Mouse (Mus musculus): ENCODE results near the gene Dgkh.
"Not testable (repeated sequence)": the region's sequence is repeated elsewhere in the genome, so short reads cannot be mapped to it uniquely, and the experiment has no call there.

The Dgkh gene

DNA sequence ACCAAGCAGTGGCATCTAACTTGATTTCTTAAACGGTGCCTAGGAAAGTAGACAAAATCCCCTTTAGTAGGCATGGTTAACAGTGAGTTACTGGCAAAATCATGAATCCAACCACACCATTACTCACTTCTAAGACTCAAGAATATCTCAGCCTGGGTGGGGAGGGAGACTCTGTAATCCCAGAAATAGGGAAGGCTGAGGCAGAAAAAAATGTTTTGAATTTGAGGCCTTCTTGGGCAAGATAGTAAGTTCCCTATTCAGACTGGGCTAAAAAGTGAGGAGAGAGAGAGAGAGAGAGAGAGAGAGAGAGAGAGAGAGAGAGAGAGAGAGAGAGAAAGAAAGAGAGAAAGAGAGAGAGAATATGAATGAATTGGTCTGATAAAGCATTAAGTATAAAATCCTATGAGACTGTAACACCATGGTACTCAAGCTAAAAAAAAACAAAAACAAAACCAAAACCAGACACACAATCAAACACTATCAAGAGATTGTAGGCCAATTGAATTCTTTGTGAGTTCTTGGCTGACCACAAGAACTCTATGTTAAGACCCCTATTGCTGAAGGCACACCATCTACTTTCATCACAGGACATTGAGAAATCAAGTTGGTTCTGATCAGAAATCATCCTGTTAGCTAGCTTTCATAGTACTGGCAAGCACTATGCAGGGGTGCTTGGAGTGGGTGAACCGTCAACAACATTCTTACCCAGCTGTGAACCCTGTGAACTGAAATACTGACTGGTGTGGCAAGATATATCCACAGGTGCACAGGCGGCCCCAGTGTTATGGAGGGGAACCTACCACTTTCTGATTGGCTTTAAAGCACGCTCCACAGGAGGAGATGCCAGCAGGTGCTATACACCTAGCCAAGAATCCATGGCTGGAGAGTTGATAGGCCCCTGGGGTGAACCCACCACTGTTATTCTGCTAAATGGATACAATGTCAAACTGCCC is 101.4 kb downstream of the Dgkh start:
- in situ Hi-C loops (cut with MseI, MboI), result no loop called here

DNA sequence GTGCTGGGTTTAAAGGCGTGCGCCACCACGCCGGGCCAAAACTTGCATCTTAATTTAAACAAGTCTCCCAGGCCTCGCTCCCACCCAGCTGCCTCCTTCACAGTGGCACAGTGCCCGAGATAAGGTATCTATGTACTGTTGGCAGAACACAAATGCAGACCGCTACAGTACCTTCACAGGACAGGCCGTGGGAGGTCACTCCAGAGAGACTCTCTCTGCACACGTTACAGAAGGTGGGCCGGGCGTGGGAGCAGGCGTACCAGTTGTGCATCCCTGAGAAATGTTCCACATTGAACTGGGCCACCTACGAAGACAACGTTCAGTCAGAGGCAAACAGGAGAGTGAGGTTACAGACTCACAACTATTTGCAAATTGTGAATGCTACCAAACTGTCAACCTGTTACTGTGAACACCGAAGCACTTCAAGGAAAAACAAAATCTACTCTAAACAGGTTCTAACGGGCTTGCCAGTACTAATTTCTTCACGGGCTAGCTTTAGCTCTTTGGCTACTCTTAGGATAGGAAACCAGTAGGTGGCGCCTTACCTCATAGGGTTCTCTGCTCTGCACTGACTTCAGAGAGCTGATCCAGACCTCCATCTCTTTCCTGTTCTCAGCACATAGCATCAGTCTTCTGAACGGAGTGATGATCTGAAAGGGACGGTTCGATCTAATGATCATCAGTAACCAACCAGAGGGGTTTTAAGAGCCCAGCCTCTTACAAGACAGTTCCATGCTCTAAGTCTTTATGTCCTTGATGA is 104.9 kb downstream of the Dgkh start:
- in situ Hi-C loops (cut with MseI, MboI), result no loop called here

DNA sequence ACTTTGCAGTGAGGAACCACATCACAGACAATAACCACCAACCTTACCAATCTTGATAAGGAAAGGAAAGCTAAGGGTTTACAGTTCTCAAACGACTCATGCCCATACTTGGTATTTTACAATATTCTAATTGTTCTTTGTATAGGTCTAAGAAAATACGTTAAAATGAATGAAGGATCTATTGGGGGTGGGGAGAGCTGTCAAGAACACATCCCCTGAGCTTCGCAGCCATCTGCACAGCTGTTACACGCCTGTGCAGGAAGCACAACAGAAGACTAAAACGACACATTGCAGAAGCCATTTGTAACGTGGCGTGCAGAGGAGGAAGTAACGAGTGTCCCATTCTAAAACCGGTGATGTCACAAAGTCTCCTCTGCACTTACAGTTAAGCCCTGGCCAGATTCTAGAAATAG is 113.7 kb downstream of the Dgkh start:
- in situ Hi-C loops (cut with MseI, MboI), result no loop called here

DNA sequence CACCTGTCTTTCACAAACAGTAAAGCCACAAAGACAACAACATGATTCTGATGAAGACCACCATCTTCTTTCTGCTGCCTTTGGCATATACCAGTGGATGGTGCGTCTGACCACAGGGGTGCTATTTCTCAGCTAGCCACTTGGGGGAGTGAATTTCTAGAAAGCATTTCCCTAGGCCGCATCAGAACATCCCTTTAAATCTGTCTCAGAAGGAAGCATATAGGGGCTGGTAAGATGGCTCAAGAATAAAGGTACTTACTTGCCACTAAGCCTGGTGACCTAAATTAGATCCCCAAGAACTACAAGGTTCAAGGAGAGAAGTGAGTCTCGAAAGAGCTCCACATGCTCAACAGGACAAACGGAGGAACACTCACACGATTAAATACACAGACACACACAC is 119.0 kb downstream of the Dgkh start:
- in situ Hi-C loops (cut with MseI, MboI), result no loop called here

DNA sequence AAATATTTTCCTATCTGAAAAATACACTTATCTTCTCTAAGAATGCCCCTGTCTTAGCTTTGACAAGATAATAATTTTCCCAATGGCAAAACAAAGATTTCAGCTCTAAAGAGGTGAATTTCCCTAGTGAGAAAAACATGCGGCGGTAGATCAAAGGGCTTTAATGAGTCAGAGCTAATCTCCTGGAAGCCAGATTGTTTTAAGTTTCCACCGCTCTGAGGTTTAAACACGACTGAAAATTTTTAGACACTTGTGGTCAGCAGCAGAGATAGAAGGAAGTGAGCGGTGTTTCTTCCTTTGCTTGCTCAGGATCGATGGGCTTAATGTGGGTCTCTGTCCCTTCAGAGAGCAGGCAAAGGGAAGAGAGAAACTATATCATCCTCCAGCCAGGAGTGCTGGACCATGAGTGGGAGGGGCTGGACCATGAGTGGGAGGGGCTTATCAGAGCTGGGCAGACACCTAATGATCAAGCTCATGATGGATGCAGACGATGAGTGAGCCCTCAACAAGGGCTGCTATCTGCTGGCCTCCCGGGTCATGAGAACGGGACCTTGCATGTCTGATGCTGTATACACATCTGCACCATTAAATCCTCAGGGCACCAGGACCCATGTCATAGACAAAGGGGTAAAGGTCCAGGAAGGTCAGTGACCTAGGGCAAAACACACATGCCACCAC is 120.3 kb downstream of the Dgkh start:
- in situ Hi-C loops (cut with MseI, MboI), result no loop called here

DNA sequence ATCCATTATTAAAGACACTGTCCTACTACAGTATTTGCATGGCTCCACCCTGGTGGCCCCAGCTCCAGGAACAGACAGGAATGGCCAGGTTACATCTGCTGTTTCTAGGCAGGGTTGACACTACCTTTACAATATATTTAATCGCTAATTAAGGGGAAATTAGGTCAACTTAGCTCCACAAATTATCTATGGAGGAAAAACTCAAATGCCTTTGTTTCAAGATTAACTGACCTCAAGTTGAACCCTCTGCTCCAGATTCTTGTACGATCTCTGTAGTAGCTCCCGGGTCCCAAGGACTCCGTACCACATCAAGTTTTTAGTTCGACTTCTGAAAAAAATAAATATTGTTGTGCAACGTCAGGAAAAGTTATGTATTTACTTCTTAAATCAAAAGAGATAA is 137.7 kb downstream of the Dgkh start:
- in situ Hi-C loops (cut with MseI, MboI), result no loop called here

DNA sequence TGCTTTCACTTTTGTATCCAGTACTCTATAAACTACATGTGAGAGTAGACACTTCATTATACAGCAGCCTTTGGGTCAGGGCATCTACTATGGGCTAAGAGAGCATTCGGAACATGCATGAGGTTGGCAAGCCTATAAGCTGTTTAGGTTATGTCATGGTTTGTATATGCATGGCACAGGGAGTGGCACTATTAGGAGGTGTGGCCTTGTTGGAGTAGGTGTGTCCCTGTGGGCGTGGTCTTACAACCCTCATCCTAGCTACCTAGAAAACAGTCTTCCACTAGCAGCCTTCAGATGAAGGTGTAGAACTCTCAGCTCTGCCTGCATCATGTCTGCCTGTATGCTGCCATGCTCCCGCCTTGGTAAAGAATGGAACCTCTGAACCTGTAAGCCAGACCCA is 139.6 kb downstream of the Dgkh start:
- in situ Hi-C loops (cut with MseI, MboI), result no loop called here

DNA sequence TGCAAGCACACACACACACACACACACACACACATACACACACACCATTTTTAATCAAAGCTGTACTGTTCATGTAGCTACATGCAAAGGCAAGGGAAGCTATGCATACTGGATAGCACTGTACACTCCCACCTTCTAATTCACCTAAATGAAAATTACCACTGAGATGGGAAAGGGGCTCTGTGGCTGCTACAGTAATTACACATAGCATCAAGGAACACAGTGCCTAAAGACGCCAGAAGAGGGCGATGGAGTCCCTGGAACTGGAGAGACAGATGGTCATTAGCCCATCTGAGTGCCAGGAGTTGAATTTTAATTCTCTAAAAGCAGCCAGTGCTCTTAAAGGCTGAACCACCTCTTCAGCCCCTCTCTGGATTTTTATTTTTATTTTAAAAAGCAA is 142.2 kb downstream of the Dgkh start:
- in situ Hi-C loops (cut with MseI, MboI), result no loop called here

DNA sequence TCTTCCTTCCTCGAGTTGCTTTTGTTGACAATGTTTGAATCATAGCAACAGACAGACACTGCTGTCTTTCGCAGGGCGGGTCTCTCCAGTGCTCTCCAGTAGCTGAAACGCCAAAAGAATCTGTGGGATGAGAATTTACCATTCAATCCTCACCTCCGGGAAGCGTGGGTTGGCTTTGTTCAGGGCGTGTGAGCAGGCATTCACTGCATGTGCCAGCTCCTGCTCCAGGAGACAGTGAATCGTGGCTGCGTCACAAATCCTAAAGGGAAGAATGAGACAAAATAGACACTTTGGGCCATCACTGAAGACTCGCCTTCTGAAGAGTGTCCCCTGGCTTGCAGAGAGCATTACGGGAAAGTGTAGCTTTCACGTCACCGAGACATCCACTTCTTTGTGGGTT is 148.4 kb downstream of the Dgkh start:
- in situ Hi-C loops (cut with MseI, MboI), result no loop called here

DNA sequence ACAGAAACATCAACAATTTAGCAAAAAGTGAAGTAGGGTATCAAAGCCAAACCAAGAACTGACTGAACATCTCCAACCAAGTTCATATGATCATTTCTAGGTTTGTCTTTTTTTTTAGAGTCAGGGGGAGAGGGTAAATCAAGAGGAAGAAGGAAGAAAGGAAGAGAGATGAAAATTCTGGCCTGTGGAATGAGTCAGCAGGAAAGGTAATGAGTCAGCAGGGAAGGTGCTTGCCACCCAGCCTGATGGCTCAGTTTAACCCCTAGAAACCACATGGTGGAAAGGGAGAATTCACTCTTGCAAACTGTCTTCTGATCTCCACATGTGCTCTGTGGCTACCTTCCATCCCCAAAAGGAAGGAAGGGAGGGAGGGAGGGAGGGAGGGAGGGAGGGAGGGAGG is 149.4 kb downstream of the Dgkh start:
- in situ Hi-C loops (cut with MseI, MboI), result no loop called here

DNA sequence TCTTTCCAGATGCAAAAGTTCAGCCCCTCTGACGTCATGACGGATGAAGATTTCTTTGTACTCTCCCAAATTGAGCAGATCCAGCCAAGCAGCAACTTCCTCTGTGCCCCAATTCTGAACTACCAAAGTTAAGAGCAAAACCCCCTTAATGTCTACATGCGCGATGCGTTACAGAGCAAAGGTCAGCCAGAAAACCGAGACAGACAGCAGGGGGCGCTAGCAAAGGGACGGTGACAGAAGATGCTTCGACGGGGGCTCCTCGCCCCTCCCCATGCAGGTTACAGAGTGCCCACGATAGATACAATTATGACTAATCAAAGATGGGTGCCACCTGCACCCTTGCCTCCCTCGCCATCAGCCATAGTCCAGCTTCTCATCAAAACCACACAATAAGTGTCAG is 156.7 kb downstream of the Dgkh start:
- in situ Hi-C loops (cut with MseI, MboI), result no loop called here

DNA sequence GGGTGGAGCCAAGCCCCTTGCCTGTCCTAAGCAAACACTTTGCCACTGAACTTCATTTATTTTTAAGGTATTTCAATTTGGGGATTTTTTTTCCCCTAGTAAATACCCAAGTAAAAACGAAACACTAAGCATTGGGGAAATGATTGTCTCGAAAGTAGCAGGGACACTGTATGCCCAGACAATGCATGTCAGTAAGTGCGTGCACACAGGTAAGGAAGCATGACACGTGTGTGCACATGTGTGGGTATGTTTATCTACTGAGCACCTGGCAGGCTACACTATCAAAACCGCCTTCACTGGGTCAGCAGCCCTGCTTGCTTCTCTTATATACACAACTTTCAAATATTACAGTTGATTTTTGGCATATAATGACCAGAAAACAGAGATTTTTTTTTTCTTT is 164.2 kb downstream of the Dgkh start:
- in situ Hi-C loops (cut with MseI, MboI), result no loop called here

DNA sequence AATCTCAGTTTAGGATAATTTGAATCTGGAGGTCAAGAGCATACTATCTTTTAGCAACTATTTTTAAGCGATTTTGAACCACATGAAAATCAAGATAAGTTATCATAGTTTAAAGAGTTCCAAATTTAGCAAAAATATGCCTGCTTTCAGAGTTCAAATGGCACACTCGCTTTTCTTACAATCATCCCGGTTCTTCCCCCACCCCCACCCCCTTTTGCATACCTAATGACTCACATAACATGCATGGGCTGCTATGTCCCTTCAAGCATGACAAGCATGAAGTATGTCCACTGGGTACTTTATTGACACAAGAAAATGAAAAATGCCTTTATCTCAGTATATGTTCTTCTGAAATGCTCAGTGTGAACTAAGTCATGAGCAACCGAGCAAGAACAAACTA is 166.1 kb downstream of the Dgkh start:
- in situ Hi-C loops (cut with MseI, MboI), result no loop called here

DNA sequence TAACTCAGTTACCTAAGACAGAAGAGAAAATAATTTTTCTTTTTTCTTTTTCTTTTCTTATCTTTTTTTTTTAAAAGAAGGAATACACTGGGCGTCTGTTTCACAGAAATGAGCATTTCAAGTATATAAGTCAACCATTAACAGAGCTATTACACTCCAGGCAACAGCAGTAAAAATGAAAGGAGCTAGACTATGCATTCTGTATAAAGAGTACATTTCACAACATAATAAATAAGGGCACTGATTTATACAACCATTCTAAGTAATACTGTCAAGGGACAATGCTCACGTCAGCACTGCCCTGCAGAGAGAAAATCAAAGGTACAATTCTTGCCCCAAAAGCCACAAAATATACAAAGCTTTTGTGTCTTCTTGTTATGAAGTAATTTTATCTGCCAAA is 168.3 kb downstream of the Dgkh start:
- in situ Hi-C loops (cut with MseI, MboI), result no loop called here

DNA sequence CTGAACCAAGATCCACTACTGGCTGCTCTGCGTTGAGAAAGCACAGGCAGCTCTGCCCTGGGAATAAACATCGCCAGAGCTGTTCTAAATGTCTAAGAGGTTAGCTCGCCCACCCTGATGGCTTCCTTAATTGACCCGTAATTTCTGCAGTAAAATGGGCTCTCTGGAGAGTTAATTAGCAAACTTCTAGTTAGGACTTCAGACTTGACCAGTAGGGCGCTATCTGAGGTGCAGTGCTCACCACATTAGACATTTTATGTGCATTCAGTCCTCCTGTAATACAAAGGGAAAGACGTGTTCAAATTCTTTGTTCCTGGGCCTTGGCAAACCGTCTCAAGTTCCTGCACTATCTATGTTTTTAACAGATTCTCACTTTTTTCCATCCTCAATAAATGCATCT is 169.4 kb downstream of the Dgkh start:
- in situ Hi-C loops (cut with MseI, MboI), result no loop called here

DNA sequence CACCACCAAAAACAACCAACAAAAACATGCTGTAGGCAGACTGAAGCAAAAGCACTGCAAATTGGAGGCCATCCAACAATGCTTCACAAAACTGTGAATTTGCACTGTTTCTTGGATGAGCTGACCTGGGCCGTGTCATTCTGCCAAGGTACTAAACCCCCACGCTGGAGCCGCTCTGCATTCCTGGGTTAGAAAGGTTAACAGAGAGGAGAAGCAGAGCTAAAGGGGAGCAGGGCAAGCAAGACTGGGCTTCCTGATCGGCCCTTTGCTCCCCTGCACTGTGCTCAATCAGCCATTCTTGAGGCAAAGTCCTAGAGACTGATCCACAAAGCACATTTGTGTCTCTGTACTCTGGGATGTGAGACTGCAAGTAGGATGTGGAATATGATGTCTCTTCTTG is 170.5 kb downstream of the Dgkh start:
- in situ Hi-C loops (cut with MseI, MboI), result no loop called here

DNA sequence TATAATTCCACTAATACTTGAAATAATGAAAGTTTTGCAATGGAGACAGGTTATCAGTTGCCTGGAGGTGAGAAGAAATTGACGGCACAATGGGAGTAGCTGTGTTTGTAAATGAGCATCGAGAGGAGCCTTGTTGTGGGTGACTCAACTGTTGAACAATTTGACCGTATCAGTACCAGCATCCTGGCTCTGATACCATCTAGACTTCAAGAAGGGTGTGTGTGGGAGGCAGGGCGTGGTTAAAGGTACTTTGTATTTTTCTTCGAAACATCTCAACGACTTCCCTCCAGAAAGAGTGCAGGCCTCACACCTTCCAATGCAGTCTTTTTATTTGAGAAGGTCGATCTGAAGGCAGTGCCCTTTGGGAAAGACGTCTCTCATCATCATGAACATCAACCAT is 173.5 kb downstream of the Dgkh start:
- in situ Hi-C loops (cut with MseI, MboI), result no loop called here

DNA sequence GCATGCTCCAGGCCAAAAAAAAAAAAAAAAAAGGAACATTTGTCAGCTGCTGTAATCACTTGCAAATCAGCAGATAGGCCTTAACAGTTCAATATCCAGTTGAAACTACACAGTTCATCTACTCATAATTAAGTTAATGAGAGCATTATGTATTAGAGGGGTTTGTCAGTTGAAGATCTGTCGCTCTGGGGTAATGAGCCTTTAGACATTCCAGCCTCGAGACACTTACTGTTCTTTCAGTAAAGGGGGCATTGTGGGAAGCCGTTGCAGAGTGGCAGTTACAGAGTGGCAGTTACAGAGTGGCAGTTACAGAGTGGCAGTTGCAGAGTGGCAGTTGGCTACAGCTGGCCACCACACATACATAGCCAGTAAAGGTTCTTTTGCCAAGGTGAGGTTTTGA is 177.7 kb downstream of the Dgkh start:
- in situ Hi-C loops (cut with MseI, MboI), result not testable (repeated sequence)

DNA sequence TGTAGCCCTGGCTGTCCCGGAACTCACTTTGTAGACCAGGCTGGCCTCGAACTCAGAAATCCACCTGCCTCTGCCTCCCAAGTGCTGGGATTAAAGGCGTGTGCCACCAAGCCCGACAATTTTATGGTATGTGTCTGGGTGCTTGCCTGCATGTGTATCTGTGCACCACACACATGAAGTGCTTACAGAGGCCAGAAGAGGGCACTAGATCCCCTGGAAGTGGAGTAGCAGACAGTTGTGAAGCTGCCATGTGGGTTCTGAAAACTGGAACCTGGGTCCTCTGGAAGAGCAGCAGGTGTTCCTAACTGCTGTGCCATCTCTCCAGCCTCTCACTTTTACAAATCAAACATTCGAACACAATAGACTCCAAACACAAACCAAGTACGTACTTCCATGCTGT is 178.9 kb downstream of the Dgkh start:
- in situ Hi-C loops (cut with MseI, MboI), result no loop called here

DNA sequence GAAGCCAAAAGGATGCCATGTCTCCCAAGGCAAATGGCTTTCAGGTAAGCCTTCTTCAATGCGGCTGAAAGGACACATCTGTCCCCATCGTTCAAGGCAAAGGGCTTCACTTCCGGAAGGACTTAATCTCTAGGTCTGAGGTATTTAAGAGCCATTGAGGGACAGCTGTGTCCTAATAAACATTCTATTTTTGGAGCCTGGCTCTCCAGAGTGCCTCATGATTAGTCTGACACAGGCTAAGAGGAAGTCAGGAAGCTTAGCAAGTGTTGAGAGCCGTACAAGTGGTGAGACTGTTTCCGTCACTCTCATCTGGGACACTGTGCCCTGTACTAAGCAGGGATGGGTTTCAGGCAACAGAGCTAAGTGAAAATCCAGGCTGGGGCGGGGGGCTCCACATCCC is 183.8 kb downstream of the Dgkh start:
- in situ Hi-C loops (cut with MseI, MboI), result no loop called here

DNA sequence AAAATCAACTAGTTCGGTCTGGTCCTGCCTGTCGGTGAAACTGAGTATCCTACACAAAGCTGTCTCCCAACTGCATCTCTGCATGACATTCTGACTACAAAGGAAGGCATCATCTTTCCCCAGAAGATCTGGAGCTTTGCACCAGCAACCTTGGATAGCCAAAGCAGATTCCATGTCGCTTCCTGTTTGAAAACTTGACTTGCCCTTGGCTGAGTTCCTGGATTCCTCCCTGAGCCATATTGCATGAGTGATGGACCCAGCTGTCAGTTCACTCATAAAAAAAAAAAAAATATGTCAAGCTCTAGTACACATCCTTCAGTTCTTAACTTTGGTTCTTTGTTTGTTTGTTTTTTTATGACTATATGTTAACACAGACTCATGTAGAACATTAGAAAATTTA is 191.3 kb downstream of the Dgkh start:
- in situ Hi-C loops (cut with MseI, MboI), result no loop called here

DNA sequence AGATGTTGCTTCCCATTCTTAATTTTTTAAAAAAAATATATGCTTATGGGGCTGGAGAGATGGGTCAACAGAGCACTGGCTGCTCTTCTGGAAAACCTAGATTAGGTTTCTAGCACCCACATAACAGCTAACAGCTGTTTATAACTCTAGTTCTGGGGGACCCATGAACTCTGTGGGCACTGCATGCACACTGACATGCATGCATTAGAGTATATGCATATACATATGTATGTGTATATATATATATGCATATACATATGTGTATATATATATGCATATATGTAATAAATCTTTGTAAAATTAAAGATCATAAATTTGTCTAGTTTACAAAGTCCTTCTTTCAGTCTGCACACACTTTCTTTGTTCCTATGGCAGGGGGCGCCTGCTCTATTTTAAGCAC is 192.8 kb downstream of the Dgkh start:
- in situ Hi-C loops (cut with MseI, MboI), result no loop called here

All from mouse trophoblast stem cell (cell line).